Mouse (Mus musculus): Measurements from ENCODE around the gene Uxs1. TPM values are rescaled to one million over a fixed set of nuclear protein-coding genes. Genes with fewer than 3 reads are reported as not detected.

Gene Uxs1
- total and polyA plus RNA-seq, 3 experiments = 13.3 to 30.5 (median 17.9) TPM

DNA sequence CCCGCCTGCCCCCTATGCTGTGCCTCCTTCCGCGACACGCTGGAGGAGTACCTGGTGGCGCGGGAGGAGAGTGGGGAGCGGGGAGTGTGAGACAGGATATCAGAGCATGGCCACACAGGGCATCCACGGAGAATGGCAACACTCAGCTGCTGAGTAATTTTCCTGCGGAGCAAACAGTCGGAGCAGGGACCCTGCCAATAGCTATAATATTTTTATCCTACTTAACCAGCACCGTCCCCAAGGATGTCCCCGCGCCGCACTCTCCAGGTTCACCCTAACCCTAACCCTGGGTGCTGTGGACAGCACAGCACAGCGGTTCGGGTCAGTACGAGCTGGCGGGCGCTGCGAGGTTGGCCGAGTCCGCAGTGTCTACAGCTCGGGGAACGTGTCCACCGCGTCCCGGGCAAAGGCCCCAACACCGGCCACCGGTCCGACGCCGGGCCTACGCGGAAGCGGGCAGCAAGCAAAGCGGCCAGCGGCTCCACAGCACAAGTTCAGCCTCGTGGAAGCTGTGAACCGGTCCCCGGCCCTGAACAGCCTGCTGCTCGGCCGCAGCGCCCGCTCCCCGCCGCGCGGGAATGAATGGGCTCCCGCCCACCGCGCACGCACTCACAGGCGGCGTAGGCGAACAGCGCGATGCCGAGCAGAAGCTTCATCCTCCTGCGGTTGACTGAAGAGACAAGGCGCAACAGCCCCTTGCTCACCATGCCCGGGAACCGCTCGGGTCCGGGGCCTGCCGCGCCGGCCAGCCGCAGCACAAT lies 418 bp downstream of the Uxs1 start:
- DNase-seq (ENCODE audit: low spot score) (peak; percentile 72), ATAC-seq (ENCODE audit: extremely low read depth, insufficient number of reproducible peaks, low FRiP score, poor library complexity, severe bottlenecking) (0 out of 2 replicates have a peak, but pooled peaks have one; percentile 23)
- TF ChIP-seq GATA1 (IDR thresholded peaks at IDR 0.05; ENCODE audit: borderline replicate concordance, low read length) (no peak), CTCF (IDR thresholded peaks at IDR 0.05; ENCODE audit: low read depth, low read length) (no peak), POLR2AphosphoS5 (IDR thresholded peaks at IDR 0.05; ENCODE audit: insufficient replicate concordance, low read depth, low read length) (no peak), TAL1 (conservative IDR thresholded peaks at IDR 0.05; ENCODE audit: low read depth, low read length) (no peak), GATA2 (IDR thresholded peaks at IDR 0.05; ENCODE audit: borderline replicate concordance, low read depth, low read length) (no peak)
- Histone ChIP-seq H3K9me3 (replicated peaks) (no peaks in the 10 kb centered on the region), H3K4me1 (ENCODE audit: insufficient read depth, low read depth, low read length) (peaks cover 54% of the 10 kb centered on the region), H3K4me3 (ENCODE audit: low read depth, low read length) (peak overlapping the region; percentile 95), H3K36me3 (replicated peaks) (peaks cover 27% of the 10 kb centered on the region), H3K27me3 (ENCODE audit: insufficient read depth, low read length) (no peaks in the 10 kb centered on the region)

DNA sequence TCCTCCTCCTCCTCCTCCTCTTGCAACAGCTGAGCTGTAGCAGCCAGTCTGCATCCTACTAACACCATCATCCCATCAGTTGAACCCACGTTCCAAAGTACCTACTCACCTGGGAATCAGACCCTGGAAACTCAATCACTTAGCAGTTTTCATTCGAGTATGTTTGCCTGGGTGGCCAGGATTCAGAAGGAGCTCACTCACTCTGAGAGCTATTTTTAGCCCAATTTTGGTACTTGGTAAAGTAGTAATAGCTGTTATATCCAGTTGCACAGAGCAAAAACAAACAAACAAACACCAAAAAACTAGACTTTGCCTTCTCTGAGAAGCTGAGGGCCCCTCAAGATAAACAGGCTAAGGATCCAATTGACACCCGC lies 985 bp downstream of the Uxs1 start:
- TF ChIP-seq POLR2AphosphoS5 (IDR thresholded peaks at IDR 0.05; ENCODE audit: insufficient replicate concordance, low read depth, low read length) = no peak
- TF ChIP-seq CTCF (IDR thresholded peaks at IDR 0.05; ENCODE audit: low read depth, low read length) = no peak
- TF ChIP-seq GATA2 (IDR thresholded peaks at IDR 0.05; ENCODE audit: borderline replicate concordance, low read depth, low read length) = no peak
- no peak for TF ChIP-seq GATA1 (IDR thresholded peaks at IDR 0.05; ENCODE audit: borderline replicate concordance, low read length)
- TF ChIP-seq TAL1 (conservative IDR thresholded peaks at IDR 0.05; ENCODE audit: low read depth, low read length) = no peak
- no peaks in the 10 kb centered on the region for H3K9me3 ChIP-seq (replicated peaks)
- ATAC-seq (ENCODE audit: extremely low read depth, insufficient number of reproducible peaks, low FRiP score, poor library complexity, severe bottlenecking) (no peak), DNase-seq (ENCODE audit: low spot score) (no peak)
- H3K36me3 ChIP-seq (replicated peaks) = peaks cover 27% of the 10 kb centered on the region
- H3K4me3 ChIP-seq (ENCODE audit: low read depth, low read length) = peak overlapping the region; percentile 95
- peaks cover 59% of the 10 kb centered on the region for H3K4me1 ChIP-seq (ENCODE audit: insufficient read depth, low read depth, low read length)
- H3K27me3 ChIP-seq (ENCODE audit: insufficient read depth, low read length) = no peaks in the 10 kb centered on the region

DNA sequence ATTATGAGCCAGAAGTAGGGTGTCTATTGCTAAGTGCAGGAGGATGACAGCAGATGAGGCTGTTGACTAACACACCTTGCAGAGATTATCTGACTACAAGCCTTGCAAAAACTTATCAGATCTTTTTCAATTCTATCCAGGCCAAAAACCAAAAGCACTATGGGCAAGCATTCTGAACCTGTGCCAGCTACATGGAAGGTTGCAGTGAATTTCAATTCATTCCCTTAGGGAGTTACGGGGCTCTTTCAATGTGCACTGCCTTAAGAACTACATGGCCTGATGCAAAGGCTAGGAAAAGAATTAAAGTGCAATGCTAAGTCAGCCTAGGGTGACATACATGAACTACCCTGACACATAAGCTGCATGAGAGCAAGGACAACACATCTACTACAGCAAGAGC lies 4.2 kb downstream of the Uxs1 start:
- Histone ChIP-seq H3K4me3 (ENCODE audit: low read depth, low read length) (no peak overlapping the region), H3K4me1 (ENCODE audit: insufficient read depth, low read depth, low read length) (peaks cover 67% of the 10 kb centered on the region), H3K27me3 (ENCODE audit: insufficient read depth, low read length) (no peaks in the 10 kb centered on the region), H3K36me3 (replicated peaks) (peaks cover 36% of the 10 kb centered on the region), H3K9me3 (replicated peaks) (no peaks in the 10 kb centered on the region)
- TF ChIP-seq TAL1 (conservative IDR thresholded peaks at IDR 0.05; ENCODE audit: low read depth, low read length) (no peak), POLR2AphosphoS5 (IDR thresholded peaks at IDR 0.05; ENCODE audit: insufficient replicate concordance, low read depth, low read length) (no peak), CTCF (IDR thresholded peaks at IDR 0.05; ENCODE audit: low read depth, low read length) (no peak), GATA2 (IDR thresholded peaks at IDR 0.05; ENCODE audit: borderline replicate concordance, low read depth, low read length) (no peak), GATA1 (IDR thresholded peaks at IDR 0.05; ENCODE audit: borderline replicate concordance, low read length) (no peak)
- no peak for ATAC-seq (ENCODE audit: extremely low read depth, insufficient number of reproducible peaks, low FRiP score, poor library complexity, severe bottlenecking)
- DNase-seq (ENCODE audit: low spot score) = no peak

DNA sequence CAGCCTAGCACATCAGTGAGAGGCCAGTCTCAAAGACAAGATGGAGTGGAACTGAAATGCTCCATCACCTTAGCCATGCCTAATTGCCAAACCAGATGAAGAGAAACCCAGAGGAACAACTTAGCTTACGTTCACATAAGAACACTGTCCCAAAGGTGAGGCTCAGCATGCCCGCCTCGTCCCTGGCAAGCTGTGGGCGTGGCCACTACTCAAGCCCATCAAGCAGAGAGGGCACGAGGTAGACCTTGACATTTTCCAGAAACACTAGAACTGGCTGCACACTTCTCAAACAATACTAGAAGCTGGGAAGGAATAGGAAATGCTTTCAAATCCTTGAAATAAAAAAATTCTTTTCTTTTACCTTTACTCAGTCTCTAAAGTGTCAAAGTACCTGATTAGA lies 5.0 kb downstream of the Uxs1 start:
- TF ChIP-seq CTCF (IDR thresholded peaks at IDR 0.05; ENCODE audit: low read depth, low read length) = no peak
- no peak for TF ChIP-seq GATA2 (IDR thresholded peaks at IDR 0.05; ENCODE audit: borderline replicate concordance, low read depth, low read length)
- no peak for TF ChIP-seq TAL1 (conservative IDR thresholded peaks at IDR 0.05; ENCODE audit: low read depth, low read length)
- no peak for TF ChIP-seq POLR2AphosphoS5 (IDR thresholded peaks at IDR 0.05; ENCODE audit: insufficient replicate concordance, low read depth, low read length)
- TF ChIP-seq GATA1 (IDR thresholded peaks at IDR 0.05; ENCODE audit: borderline replicate concordance, low read length) = no peak
- H3K27me3 ChIP-seq (ENCODE audit: insufficient read depth, low read length) = no peaks in the 10 kb centered on the region
- ATAC-seq (ENCODE audit: extremely low read depth, insufficient number of reproducible peaks, low FRiP score, poor library complexity, severe bottlenecking) (no peak), DNase-seq (ENCODE audit: low spot score) (no peak)
- H3K4me3 ChIP-seq (ENCODE audit: low read depth, low read length) = peak overlapping the region; percentile 16; the same call in 1 of the 2 replicates
- H3K4me1 ChIP-seq (ENCODE audit: insufficient read depth, low read depth, low read length) = peaks cover 62% of the 10 kb centered on the region
- H3K36me3 ChIP-seq (replicated peaks) = peaks cover 36% of the 10 kb centered on the region
- no peaks in the 10 kb centered on the region for H3K9me3 ChIP-seq (replicated peaks)

DNA sequence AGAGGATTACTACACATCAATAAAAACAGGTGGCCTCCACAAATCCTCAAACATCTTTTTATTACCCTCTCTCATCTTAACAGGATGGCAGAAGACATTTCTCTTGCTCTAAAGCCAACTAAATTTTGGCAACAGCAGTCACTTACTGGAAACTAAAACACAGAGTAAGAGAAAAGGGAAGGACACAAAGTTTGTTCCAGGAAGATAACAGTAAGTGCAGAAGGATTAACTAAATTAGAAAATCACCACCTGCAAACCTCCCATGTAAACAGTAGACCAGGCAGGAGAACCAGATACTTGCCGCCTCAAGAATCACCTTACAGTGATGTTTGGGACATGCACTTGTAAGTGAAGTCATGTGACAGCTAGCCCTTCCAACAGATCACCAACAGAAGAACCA lies 5.8 kb downstream of the Uxs1 start:
- no peak for DNase-seq (ENCODE audit: low spot score)
- Histone ChIP-seq H3K9me3 (replicated peaks) (no peaks in the 10 kb centered on the region), H3K4me1 (ENCODE audit: insufficient read depth, low read depth, low read length) (peaks cover 57% of the 10 kb centered on the region), H3K36me3 (replicated peaks) (peaks cover 37% of the 10 kb centered on the region), H3K27me3 (ENCODE audit: insufficient read depth, low read length) (no peaks in the 10 kb centered on the region), H3K4me3 (ENCODE audit: low read depth, low read length) (no peak overlapping the region)
- no peak for TF ChIP-seq TAL1 (conservative IDR thresholded peaks at IDR 0.05; ENCODE audit: low read depth, low read length)
- TF ChIP-seq GATA1 (IDR thresholded peaks at IDR 0.05; ENCODE audit: borderline replicate concordance, low read length) = no peak
- TF ChIP-seq POLR2AphosphoS5 (IDR thresholded peaks at IDR 0.05; ENCODE audit: insufficient replicate concordance, low read depth, low read length) = no peak
- no peak for TF ChIP-seq GATA2 (IDR thresholded peaks at IDR 0.05; ENCODE audit: borderline replicate concordance, low read depth, low read length)
- TF ChIP-seq CTCF (IDR thresholded peaks at IDR 0.05; ENCODE audit: low read depth, low read length) = no peak
- ATAC-seq (ENCODE audit: extremely low read depth, insufficient number of reproducible peaks, low FRiP score, poor library complexity, severe bottlenecking) = peak; percentile 26; the same call in 1 of the 2 replicates

DNA sequence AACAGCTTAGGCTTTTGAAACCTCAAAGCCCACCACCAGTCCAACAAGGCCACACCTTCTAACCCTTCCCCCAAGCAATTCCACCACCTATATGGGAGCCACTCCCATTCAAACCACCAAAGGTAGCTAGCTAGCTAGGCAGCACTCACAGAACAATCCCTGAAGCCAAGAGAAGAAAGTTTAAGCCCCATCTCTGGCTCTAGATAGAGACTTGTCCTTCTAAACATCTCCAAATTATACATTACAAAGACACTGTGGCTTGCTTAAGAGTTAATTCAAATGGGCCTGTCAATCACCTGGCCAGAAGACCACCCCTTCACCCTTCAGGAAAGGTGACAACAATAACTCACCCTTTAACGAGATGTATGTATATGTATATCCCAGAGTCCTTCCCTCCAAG lies 7.0 kb downstream of the Uxs1 start:
- no peak for DNase-seq (ENCODE audit: low spot score)
- ATAC-seq (ENCODE audit: extremely low read depth, insufficient number of reproducible peaks, low FRiP score, poor library complexity, severe bottlenecking) = no peak
- no peaks in the 10 kb centered on the region for H3K9me3 ChIP-seq (replicated peaks)
- peaks cover 47% of the 10 kb centered on the region for H3K4me1 ChIP-seq (ENCODE audit: insufficient read depth, low read depth, low read length)
- no peaks in the 10 kb centered on the region for H3K27me3 ChIP-seq (ENCODE audit: insufficient read depth, low read length)
- H3K4me3 ChIP-seq (ENCODE audit: low read depth, low read length) = no peak overlapping the region
- H3K36me3 ChIP-seq (replicated peaks) = peaks cover 36% of the 10 kb centered on the region
- TF ChIP-seq TAL1 (conservative IDR thresholded peaks at IDR 0.05; ENCODE audit: low read depth, low read length) (no peak), GATA2 (IDR thresholded peaks at IDR 0.05; ENCODE audit: borderline replicate concordance, low read depth, low read length) (no peak), POLR2AphosphoS5 (IDR thresholded peaks at IDR 0.05; ENCODE audit: insufficient replicate concordance, low read depth, low read length) (no peak)

Data from G1E (cell line).